In genomic region chr1:21321656-21322055, GRCm38 (mm10) we compare ENCODE assay signal across 27 mouse cellular contexts. TPM values are rescaled to one million over a fixed set of nuclear protein-coding genes. Genes with fewer than 3 reads are reported as not detected.
A peak's percentile ranks its signal among the peaks of the same experiment; 100 is the strongest.
DNase-seq lines count a peak whose midpoint lies in the region; ATAC-seq and TF ChIP-seq lines count a peak whose summit lies in the region.
"Had no signal": no experiment of that assay in that cellular context is flagged by ENCODE, and none has a peak within 500 bp of the region (broad histone marks: within the 10 kb centered on the region; RNA-seq: fewer than 3 reads in every experiment).

No protein-coding gene starts in this region.

- no peaks in the 10 kb centered on the region for H3K79me2 ChIP-seq in liver, adult 2 months (ENCODE audit: control insufficient read depth, insufficient read depth, low read length)
- no peaks in the 10 kb centered on the region for H3K79me2 ChIP-seq in MEL (ENCODE audit: control insufficient read depth, insufficient read depth, low read length, poor library complexity)

- TF ChIP-seq CTCF in liver, adult 2 months (IDR thresholded peaks at IDR 0.05; ENCODE audit: low read depth, low read length), result no peak
- TF ChIP-seq CTCF in liver, postnatal 0 days (IDR thresholded peaks at IDR 0.05; ENCODE audit: low read depth), result no peak
- no peak for TF ChIP-seq CTCF in MEL (IDR thresholded peaks at IDR 0.05 in 2 of 3, conservative IDR thresholded peaks at IDR 0.05 in 1 of 3; ENCODE audit: control insufficient read depth in 1 of 3, insufficient read depth in 1 of 3, low read depth in 2 of 3, low read length in 3 of 3, poor library complexity in 1 of 3, severe bottlenecking in 1 of 3)

- H3K4me2 ChIP-seq in liver, postnatal 0 days (ENCODE audit: low read depth, low read length), result no peak overlapping the region

- no peaks in the 10 kb centered on the region for H3K4me1 ChIP-seq in heart, embryonic 10.5 days
- H3K4me1 ChIP-seq in liver, adult 2 months (ENCODE audit: control insufficient read depth, insufficient read depth, low read length), result peaks cover 35% of the 10 kb centered on the region
- H3K4me1 ChIP-seq in liver, postnatal 0 days (ENCODE audit: insufficient read depth), result 0 out of 2 replicates have a peak, but pooled peaks cover 3% of the 10 kb centered on the region
- H3K4me1 ChIP-seq in MEL (ENCODE audit: control insufficient read depth in 1 of 2, insufficient read depth in 2 of 2, low read length in 2 of 2), result peaks cover 7 to 17% of the 10 kb centered on the region in 2 experiments

- no peak for ATAC-seq in liver, postnatal 0 days
- ATAC-seq: activated CD4-positive, CD25-positive, alpha-beta regulatory T cell, adult 4 months; CD4-positive, CD25-positive, alpha-beta regulatory T cell, adult 4 months; Patski had no signal

- 74% methylated on average over 1 of the region's 1 CpGs for WGBS in heart, embryonic 10.5 days
- 91% methylated on average over 1 of the region's 1 CpGs for WGBS in liver, adult 2 months
- 81% methylated on average over 1 of the region's 1 CpGs for WGBS in liver, postnatal 0 days (ENCODE audit: insufficient replicate concordance)

- no peak overlapping the region for H3K4me3 ChIP-seq in heart, embryonic 10.5 days
- no peak overlapping the region for H3K4me3 ChIP-seq in liver, adult 2 months (ENCODE audit: insufficient read depth, low read depth, low read length)
- no peak overlapping the region for H3K4me3 ChIP-seq in liver, postnatal 0 days (ENCODE audit: low read depth, low read length)
- no peak overlapping the region for H3K4me3 ChIP-seq in MEL (ENCODE audit: control insufficient read depth in 1 of 2, insufficient read depth in 1 of 2, low read depth in 2 of 2, low read length in 2 of 2)

- H3K36me3 ChIP-seq in heart, embryonic 10.5 days, result no peaks in the 10 kb centered on the region
- H3K36me3 ChIP-seq in liver, adult 2 months (ENCODE audit: control insufficient read depth, insufficient read depth, low read length), result no peaks in the 10 kb centered on the region
- H3K36me3 ChIP-seq in liver, postnatal 0 days (replicated peaks; ENCODE audit: insufficient read depth, low read length), result no peaks in the 10 kb centered on the region
- H3K36me3 ChIP-seq in MEL (ENCODE audit: control insufficient read depth in 1 of 2, insufficient read depth in 2 of 2, low read length in 2 of 2), result peaks cover 0 to 17% of the 10 kb centered on the region in 2 experiments; a peak in 2 of 4 replicates
- H3K36me3 ChIP-seq: G1E had no signal

- no peaks in the 10 kb centered on the region for H3K9me3 ChIP-seq in heart, embryonic 10.5 days
- peaks cover under 1% of the 10 kb centered on the region; the same call in 1 of the 2 replicates for H3K9me3 ChIP-seq in liver, postnatal 0 days (ENCODE audit: low read length)
- no peaks in the 10 kb centered on the region for H3K9me3 ChIP-seq in MEL (replicated peaks; ENCODE audit: insufficient read depth, low read length)

- no peak overlapping the region for H3K27ac ChIP-seq in heart, embryonic 10.5 days
- peak overlapping the region; percentile 86 for H3K27ac ChIP-seq in liver, adult 2 months (replicated peaks; ENCODE audit: insufficient read depth, low read depth, low read length)
- H3K27ac ChIP-seq in liver, postnatal 0 days (ENCODE audit: low read depth), result no peak overlapping the region
- H3K27ac ChIP-seq in MEL (ENCODE audit: control insufficient read depth, low read depth, low read length), result no peak overlapping the region

- H3K9ac ChIP-seq in liver, adult 2 months (ENCODE audit: low read depth, low read length), result no peak overlapping the region
- H3K9ac ChIP-seq in liver, postnatal 0 days (replicated peaks), result no peak overlapping the region
- H3K9ac ChIP-seq in MEL (ENCODE audit: control insufficient read depth, low read depth, low read length, poor library complexity, severe bottlenecking), result no peak overlapping the region

- no peak for TF ChIP-seq EP300 in liver, postnatal 0 days (IDR thresholded peaks at IDR 0.05; ENCODE audit: low read depth)
- no peak for TF ChIP-seq EP300 in MEL (IDR thresholded peaks at IDR 0.05; ENCODE audit: low read depth in 1 of 2, low read length in 2 of 2)

- H3K27me3 ChIP-seq in heart, embryonic 10.5 days (ENCODE audit: insufficient read depth, poor library complexity, severe bottlenecking), result no peaks in the 10 kb centered on the region
- H3K27me3 ChIP-seq in liver, adult 2 months (ENCODE audit: control insufficient read depth, insufficient read depth, low read length), result no peaks in the 10 kb centered on the region
- no peaks in the 10 kb centered on the region for H3K27me3 ChIP-seq in liver, postnatal 0 days (ENCODE audit: insufficient read depth, low read length)
- H3K27me3 ChIP-seq in MEL (ENCODE audit: control insufficient read depth in 1 of 2, insufficient read depth in 2 of 2, low read length in 2 of 2), result no peaks in the 10 kb centered on the region
- H3K27me3 ChIP-seq: CH12.LX had no signal

- TF ChIP-seq POLR2A in liver, adult 2 months (IDR thresholded peaks at IDR 0.05; ENCODE audit: extremely low read depth, insufficient read depth, low read length), result no peak
- TF ChIP-seq POLR2A in MEL (IDR thresholded peaks at IDR 0.05; ENCODE audit: control insufficient read depth in 1 of 2, insufficient read depth in 1 of 2, low read depth in 1 of 2, low read length in 2 of 2, poor library complexity in 1 of 2), result no peak

- no peak for TF ChIP-seq RAD21 in MEL (IDR thresholded peaks at IDR 0.05; ENCODE audit: low read depth, low read length)

- DNase-seq in heart, adult 11 months, result peak; percentile 56
- DNase-seq in heart, embryonic 10.5 days (ENCODE audit: low spot score), result no peak
- DNase-seq in liver, adult 2 months (ENCODE audit: extremely low read depth, low read depth, low spot score), result peak; percentile 79
- DNase-seq in liver, postnatal 0 days, result no peak
- no peak for DNase-seq in MEL (ENCODE audit: low read depth, low spot score)
- DNase-seq in kidney, postnatal 14 days, result no peak
- DNase-seq: adrenal gland, adult 2 months; adrenal gland, adult 8-10 months; adrenal gland, postnatal 10 days; adrenal gland, postnatal 14 days; adrenal gland, postnatal 25 days; adrenal gland, postnatal 36 days; B cell, adult 2 months; cerebellum, adult 11 months; cerebellum, adult 11-12 months; cerebellum, adult 18-20 months; cerebellum, adult 2 months had no signal

TF ChIP-seq in MEL, 35 proteins besides CTCF, POLR2A, EP300 and RAD21:
- TF ChIP-seq JUND (IDR thresholded peaks at IDR 0.05; ENCODE audit: low read depth, low read length) (no peak), USF1 (IDR thresholded peaks at IDR 0.05; ENCODE audit: low read depth, low read length) (peak; percentile 42; the same call in 1 of the 2 replicates)

RNA-seq across cellular contexts. Expression of gene Khdc1a, which starts 27.8 kb away (rescaled TPM):
- polyA plus RNA-seq in heart, embryonic 10.5 days (2016; fragmentation: Nextera tagmentation; extraction: Ambion mirVana), result not detected in 2 replicates
- total RNA-seq in liver, adult 2 months (2014; rRNA removed), result not detected in 2 replicates
- polyA plus RNA-seq in liver, adult 2 months (2012; rRNA removed), result not detected in 2 replicates
- not detected in 2 replicates for polyA plus RNA-seq in liver, postnatal 0 days (2015; fragmentation: Nextera tagmentation; extraction: Ambion mirVana)
- 0.08 TPM in 1 of 2 replicates, not detected in the other for total RNA-seq in MEL (2012; rRNA removed)
- polyA plus RNA-seq in MEL (2012; ENCODE audit: insufficient read depth in 1 of 2, insufficient read length in 2 of 2, low read depth in 1 of 2, low replicate concordance in 2 of 2, missing spikeins in 1 of 2), result not detected
- total RNA-seq: adrenal gland, adult 18-20 months; adrenal gland, adult 2 months; adrenal gland, adult 8-10 months; adrenal gland, postnatal 10 days; adrenal gland, postnatal 14 days; adrenal gland, postnatal 25 days; adrenal gland, postnatal 36 days; adrenal gland, postnatal 4 days; CH12.LX; ES-E14 had no signal
- polyA plus RNA-seq: adrenal gland, adult 2 months; brain, embryonic 14.5 days; C2C12; cerebellum, adult 2 months; G1E; Patski had no signal

RNA-seq across cellular contexts. Expression of gene Khdc1c, which starts 46.5 kb away (rescaled TPM):
- not detected in 2 replicates for polyA plus RNA-seq in heart, embryonic 10.5 days (2016; fragmentation: Nextera tagmentation; extraction: Ambion mirVana)
- total RNA-seq in liver, adult 2 months (2014; rRNA removed), result not detected in 2 replicates
- polyA plus RNA-seq in liver, adult 2 months (2012; rRNA removed), result not detected in 2 replicates
- polyA plus RNA-seq in liver, postnatal 0 days (2015; fragmentation: Nextera tagmentation; extraction: Ambion mirVana), result not detected in 2 replicates
- total RNA-seq in MEL (2012; rRNA removed), result 0.10 TPM in 1 of 2 replicates, not detected in the other
- polyA plus RNA-seq in MEL (2012; ENCODE audit: insufficient read depth in 1 of 2, insufficient read length in 2 of 2, low read depth in 1 of 2, low replicate concordance in 2 of 2, missing spikeins in 1 of 2), result under 1 TPM in 1 of 2 experiments, not detected in 1; 0.10 TPM
- total RNA-seq: adrenal gland, adult 18-20 months; adrenal gland, adult 2 months; adrenal gland, adult 8-10 months; adrenal gland, postnatal 10 days; adrenal gland, postnatal 14 days; adrenal gland, postnatal 25 days; adrenal gland, postnatal 36 days; adrenal gland, postnatal 4 days; CH12.LX; ES-E14 had no signal
- polyA plus RNA-seq: activated CD4-positive, CD25-positive, alpha-beta regulatory T cell, adult 4 months; adrenal gland, adult 2 months; brain, embryonic 14.5 days; C2C12; CD4-positive, CD25-positive, alpha-beta regulatory T cell, adult 4 months; cerebellum, adult 2 months; G1E; Patski had no signal

Comparison
In these comparisons a context has a peak if more than half of its experiments do, and no peak if none do; other contexts are left out.
1. DNase-seq: peak in heart, adult 11 months (single experiment) and liver, adult 2 months (single experiment); none in heart, embryonic 10.5 days (single experiment), liver, postnatal 0 days (single experiment), MEL (single experiment) and kidney, postnatal 14 days (single experiment).